Mouse (Mus musculus) liver, embryonic 12.5 days (tissue): ENCODE measurements around the gene Palld. TPM values are rescaled to one million over a fixed set of nuclear protein-coding genes. Genes with fewer than 3 reads are reported as not detected.

Experiments used
- ATAC-seq: fragments of 200-750 bp; cut with Nextera tagmentation; 2 replicates; pipeline ENCODE4 v1.8.0; 2017; ENCODE audit warnings: moderate number of reproducible peaks, mild to moderate bottlenecking, moderate library complexity
- H3K27ac ChIP-seq: fragments of 300-500 bp; sonication (generic); 2 replicates; pipeline ENCODE4 v1.5.1; 2016; ENCODE audit warnings: mild to moderate bottlenecking
- H3K27me3 ChIP-seq: fragments of 300-500 bp; sonication (generic); replicated peaks from 2 replicates; pipeline ENCODE4 v1.6.1; 2016; ENCODE audit warnings: mild to moderate bottlenecking, moderate library complexity
- H3K36me3 ChIP-seq: fragments of 300-500 bp; sonication (generic); 2 replicates; pipeline ENCODE4 v1.6.1; 2016; ENCODE audit warnings: mild to moderate bottlenecking, moderate library complexity
- H3K4me1 ChIP-seq: fragments of 300-500 bp; sonication (generic); 2 replicates; pipeline ENCODE4 v1.6.1; 2016
- H3K4me2 ChIP-seq: fragments of 300-500 bp; sonication (generic); 2 replicates; pipeline ENCODE4 v1.6.1; 2016; ENCODE audit warnings: mild to moderate bottlenecking, moderate library complexity
- H3K4me3 ChIP-seq: fragments of 300-500 bp; sonication (generic); 2 replicates; pipeline ENCODE4 v1.5.1; 2016; ENCODE audit warnings: mild to moderate bottlenecking, moderate library complexity
- H3K9ac ChIP-seq: fragments of 300-500 bp; sonication (generic); 2 replicates; pipeline ENCODE4 v1.6.1; 2016; ENCODE audit warnings: mild to moderate bottlenecking, moderate library complexity
- H3K9me3 ChIP-seq: fragments of 300-500 bp; sonication (generic); replicated peaks from 2 replicates; pipeline ENCODE4 v1.6.1; 2016; ENCODE audit warnings: mild to moderate bottlenecking, moderate library complexity
- WGBS: fragments of 180-500 bp; shearing (Covaris S2); methylation state at CpG from one replicate; pipeline ENCODE4 v1.1.7; 2016; ENCODE audit not compliant: insufficient replicate concordance; 5-methylcytosine and 5-hydroxymethylcytosine counted together
- polyA plus RNA-seq: library from polyadenylated mRNA; unstranded; fragments of >200 nt; fragmentation: Nextera tagmentation; extraction: Ambion mirVana; gene quantifications from 2 replicates; pipeline ENCODE4 v1.2.1, GENCODE M21; 2016

Gene Palld
- polyA plus RNA-seq, 1 experiment from 2014 or later, result 8.4 TPM

- peak; percentile 40; the same call in 1 of the 2 replicates for ATAC-seq
Observed at GRCm38 (mm10) chr8:61517502-61518185, 384.8 kb downstream of the Palld start.

GRCm38 (mm10) chr8:61516745-61517501, 385.6 kb downstream of the Palld start:
- H3K4me3 ChIP-seq, result no peak overlapping the region
- no peaks in the 10 kb centered on the region for H3K27me3 ChIP-seq
- no peak overlapping the region for H3K27ac ChIP-seq
- no peaks in the 10 kb centered on the region for H3K9me3 ChIP-seq
- ATAC-seq, result no peak
- H3K4me2 ChIP-seq, result no peak overlapping the region
- H3K36me3 ChIP-seq, result no peaks in the 10 kb centered on the region; the same call in 1 of the 2 replicates
- 74% methylated on average over 8 of the region's 8 CpGs for WGBS
- no peak overlapping the region for H3K9ac ChIP-seq
- H3K4me1 ChIP-seq, result 0 out of 2 replicates have a peak, but pooled peaks cover 6% of the 10 kb centered on the region

More at GRCm38 (mm10) chr8:61517502-61518185, 384.8 kb downstream of the Palld start:
- H3K4me2 ChIP-seq, result peak overlapping the region; percentile 28
- no peaks in the 10 kb centered on the region; the same call in 1 of the 2 replicates for H3K36me3 ChIP-seq
- 37% methylated on average over 14 of the region's 14 CpGs for WGBS
- H3K27ac ChIP-seq, result no peak overlapping the region
- H3K27me3 ChIP-seq, result no peaks in the 10 kb centered on the region
- H3K9me3 ChIP-seq, result no peaks in the 10 kb centered on the region
- no peak overlapping the region for H3K4me3 ChIP-seq
- H3K4me1 ChIP-seq, result 0 out of 2 replicates have a peak, but pooled peaks cover 6% of the 10 kb centered on the region
- H3K9ac ChIP-seq, result no peak overlapping the region

- no peak overlapping the region for H3K9ac ChIP-seq
- H3K4me3 ChIP-seq, result no peak overlapping the region
- no peak overlapping the region for H3K27ac ChIP-seq
- H3K4me1 ChIP-seq, result 0 out of 2 replicates have a peak, but pooled peaks cover 6% of the 10 kb centered on the region
- WGBS, result 57% methylated on average over 25 of the region's 25 CpGs
- H3K4me2 ChIP-seq, result no peak overlapping the region
- no peaks in the 10 kb centered on the region for H3K9me3 ChIP-seq
- no peaks in the 10 kb centered on the region for H3K27me3 ChIP-seq
- no peaks in the 10 kb centered on the region; the same call in 1 of the 2 replicates for H3K36me3 ChIP-seq
- ATAC-seq, result no peak
Observed at GRCm38 (mm10) chr8:61515931-61516744, 386.4 kb downstream of the Palld start.

GRCm38 (mm10) chr8:61515110-61515930, 387.2 kb downstream of the Palld start:
- H3K4me1 ChIP-seq, result 0 out of 2 replicates have a peak, but pooled peaks cover 6% of the 10 kb centered on the region
- no peaks in the 10 kb centered on the region for H3K27me3 ChIP-seq
- 84% methylated on average over 24 of the region's 24 CpGs for WGBS
- H3K36me3 ChIP-seq, result peaks cover 4% of the 10 kb centered on the region; the same call in 1 of the 2 replicates
- no peak for ATAC-seq
- H3K9ac ChIP-seq, result no peak overlapping the region
- H3K9me3 ChIP-seq, result no peaks in the 10 kb centered on the region
- no peak overlapping the region for H3K4me2 ChIP-seq
- no peak overlapping the region for H3K27ac ChIP-seq
- no peak overlapping the region for H3K4me3 ChIP-seq

- no peak overlapping the region for H3K4me2 ChIP-seq
- no peak overlapping the region for H3K9ac ChIP-seq
- H3K9me3 ChIP-seq, result no peaks in the 10 kb centered on the region
- H3K27me3 ChIP-seq, result no peaks in the 10 kb centered on the region
- no peak overlapping the region for H3K4me3 ChIP-seq
- H3K4me1 ChIP-seq, result no peaks in the 10 kb centered on the region
- no peak for ATAC-seq
- peaks cover 15% of the 10 kb centered on the region for H3K36me3 ChIP-seq
- H3K27ac ChIP-seq, result no peak overlapping the region
Observed at GRCm38 (mm10) chr8:61502277-61502676, 400.2 kb downstream of the Palld start.

GRCm38 (mm10) chr8:61500914-61501313, 401.6 kb downstream of the Palld start:
- Histone ChIP-seq H3K4me3 (no peak overlapping the region), H3K4me1 (no peaks in the 10 kb centered on the region), H3K4me2 (no peak overlapping the region), H3K9me3 (no peaks in the 10 kb centered on the region), H3K27ac (no peak overlapping the region), H3K9ac (no peak overlapping the region), H3K27me3 (no peaks in the 10 kb centered on the region), H3K36me3 (peaks cover 15% of the 10 kb centered on the region)
- no peak for ATAC-seq
- WGBS, result 57% methylated on average over 3 of the region's 3 CpGs

GRCm38 (mm10) chr8:61499035-61499434, 403.5 kb downstream of the Palld start:
- Histone ChIP-seq H3K4me2 (no peak overlapping the region), H3K9ac (no peak overlapping the region), H3K36me3 (peaks cover 19% of the 10 kb centered on the region), H3K9me3 (no peaks in the 10 kb centered on the region), H3K4me1 (no peaks in the 10 kb centered on the region), H3K27me3 (no peaks in the 10 kb centered on the region), H3K4me3 (no peak overlapping the region), H3K27ac (no peak overlapping the region)
- no peak for ATAC-seq
- 58% methylated on average over 4 of the region's 4 CpGs for WGBS

- no peak overlapping the region for H3K9ac ChIP-seq
- WGBS, result 80% methylated on average over 4 of the region's 4 CpGs
- H3K27ac ChIP-seq, result no peak overlapping the region
- no peak overlapping the region for H3K4me2 ChIP-seq
- H3K4me3 ChIP-seq, result no peak overlapping the region
- no peaks in the 10 kb centered on the region for H3K4me1 ChIP-seq
- peaks cover 22% of the 10 kb centered on the region for H3K36me3 ChIP-seq
- no peaks in the 10 kb centered on the region for H3K27me3 ChIP-seq
- H3K9me3 ChIP-seq, result no peaks in the 10 kb centered on the region
- no peak for ATAC-seq
Observed at GRCm38 (mm10) chr8:61497110-61497509, 405.4 kb downstream of the Palld start.

GRCm38 (mm10) chr8:61488631-61489030, 413.9 kb downstream of the Palld start:
- Histone ChIP-seq H3K36me3 (peaks cover 18% of the 10 kb centered on the region; the same call in 1 of the 2 replicates), H3K27me3 (no peaks in the 10 kb centered on the region), H3K27ac (no peak overlapping the region), H3K9me3 (no peaks in the 10 kb centered on the region), H3K4me2 (peak overlapping the region; percentile 80), H3K9ac (peak overlapping the region; percentile 80), H3K4me3 (peak overlapping the region; percentile 77), H3K4me1 (peaks cover 9% of the 10 kb centered on the region)
- no peak for ATAC-seq
- WGBS, result 87% methylated on average over 8 of the region's 8 CpGs

GRCm38 (mm10) chr8:61487597-61488156, 414.8 kb downstream of the Palld start, which contains the start of gene Cbr4:
Gene Cbr4 (plus strand): TSS chr8:61487734.
- peak; percentile 91 for ATAC-seq
- Histone ChIP-seq H3K9ac (peak within 1 kb of the TSS; percentile 80), H3K27ac (peak within 1 kb of the TSS; percentile 87), H3K4me1 (peaks cover 9% of the 10 kb centered on the region), H3K27me3 (no peaks in the 10 kb centered on the region), H3K36me3 (peaks cover 10% of the 10 kb centered on the region; the same call in 1 of the 2 replicates), H3K4me3 (peak within 1 kb of the TSS; percentile 77), H3K9me3 (no peaks in the 10 kb centered on the region), H3K4me2 (peak within 1 kb of the TSS; percentile 80)
- 2% methylated on average over 29 of the region's 29 CpGs for WGBS
